Mouse (Mus musculus) ES-E14 (cell line): ENCODE data around the gene Tfip11.

Experiments
- CHD2 ChIP-seq: IDR thresholded peaks from 2 replicates; pipeline ENCODE4 v1.6.1; 2014; ENCODE audit warnings: mild to moderate bottlenecking, low read depth, low read length, inconsistent platforms
- HCFC1 ChIP-seq: IDR thresholded peaks from 2 replicates; pipeline ENCODE4 v1.6.1; 2012; ENCODE audit warnings: low read length, inconsistent platforms, borderline replicate concordance; ENCODE audit not compliant: insufficient read depth
- MAFK ChIP-seq: IDR thresholded peaks from 2 replicates; pipeline ENCODE4 v1.6.1; 2014; ENCODE audit warnings: mild to moderate bottlenecking, low read depth, low read length, inconsistent platforms; ENCODE audit not compliant: insufficient read depth
- ZC3H11A ChIP-seq: IDR thresholded peaks from 2 replicates; pipeline ENCODE4 v1.6.1; 2012; ENCODE audit warnings: low read depth, mild to moderate bottlenecking, inconsistent platforms, low read length, borderline replicate concordance
- ZNF384 ChIP-seq: IDR thresholded peaks from 2 replicates; pipeline ENCODE4 v1.6.1; 2012; ENCODE audit warnings: low read depth, low read length, inconsistent platforms

DNA sequence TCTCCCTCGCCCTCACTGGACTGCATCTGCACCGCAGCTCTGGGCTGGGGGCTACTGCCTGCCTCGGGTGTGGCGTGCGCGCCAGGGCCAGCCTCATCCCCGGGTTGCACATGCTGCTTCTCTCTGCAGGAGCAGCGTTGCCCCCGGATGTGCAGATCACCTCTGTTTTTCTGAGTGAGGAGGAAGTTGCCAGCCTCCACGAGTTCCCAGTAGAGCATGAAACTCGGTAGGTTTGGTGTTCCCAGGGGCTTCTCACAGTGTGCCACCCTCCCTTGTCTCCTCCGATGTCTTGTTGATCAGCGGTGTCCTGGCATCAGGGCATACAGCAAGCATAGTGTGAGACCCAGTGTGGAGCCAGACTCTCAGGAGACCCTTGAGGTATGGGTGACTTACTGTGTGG, 43.2 kb downstream of the Tfip11 start:
- TF ChIP-seq CHD2 (no peak), MAFK (no peak), ZC3H11A (no peak), HCFC1 (no peak), ZNF384 (no peak)
